Mouse (Mus musculus) heart, postnatal 0 days (tissue): ENCODE measurements around the gene Rptor.

ENCODE experiments used
- CTCF ChIP-seq: IDR thresholded peaks from 2 replicates; pipeline ENCODE4 v1.5.1; 2016; ENCODE audit warnings: antibody characterized with exemption, control low read depth, low read depth
- EP300 ChIP-seq: IDR thresholded peaks from 2 replicates; pipeline ENCODE4 v1.6.1; 2016; ENCODE audit warnings: antibody characterized with exemption, low read depth

- TF ChIP-seq CTCF: no peak
- TF ChIP-seq EP300: no peak
Observed at GRCm38 (mm10) chr11:119847076-119847475, 244.4 kb downstream of the Rptor start.
